Mouse (Mus musculus) heart, embryonic 16.5 days (tissue): ENCODE measurements around the gene Bax. TPM values are rescaled to one million over a fixed set of nuclear protein-coding genes. Genes with fewer than 3 reads are reported as not detected.
A peak's percentile ranks its signal among the peaks of the same experiment; 100 is the strongest.

Experiments
- ATAC-seq: fragments of 200-750 bp; cut with Nextera tagmentation; replicated peaks from 2 replicates; pipeline ENCODE4 v1.8.0; 2017; ENCODE audit warnings: moderate number of reproducible peaks; ENCODE audit not compliant: insufficient read depth, low FRiP score; ENCODE audit errors: extremely low read depth
- H3K27ac ChIP-seq: fragments of 300-500 bp; sonication (generic); 2 replicates; pipeline ENCODE4 v1.5.1; 2014; ENCODE audit warnings: mild to moderate bottlenecking, low read length, control low read depth, moderate library complexity
- H3K27me3 ChIP-seq: fragments of 300-500 bp; sonication (generic); 2 replicates; pipeline ENCODE4 v1.6.1; 2014; ENCODE audit warnings: low read length, mixed read lengths; ENCODE audit not compliant: control insufficient read depth, insufficient read depth
- H3K36me3 ChIP-seq: fragments of 300-500 bp; sonication (generic); 2 replicates; pipeline ENCODE4 v1.6.1; 2014; ENCODE audit not compliant: control insufficient read depth, insufficient read depth
- H3K4me1 ChIP-seq: fragments of 300-500 bp; sonication (generic); 2 replicates; pipeline ENCODE4 v1.6.1; 2014; ENCODE audit warnings: low read length, mixed read lengths; ENCODE audit not compliant: control insufficient read depth, insufficient read depth
- H3K4me2 ChIP-seq: fragments of 300-500 bp; sonication (generic); 2 replicates; pipeline ENCODE4 v1.6.1; 2014; ENCODE audit warnings: low read depth, mild to moderate bottlenecking, control low read depth, low read length
- H3K4me3 ChIP-seq: fragments of 300-500 bp; sonication (generic); 2 replicates; pipeline ENCODE4 v1.5.1; 2014; ENCODE audit warnings: mild to moderate bottlenecking, control low read depth, low read length
- H3K9ac ChIP-seq: fragments of 300-500 bp; sonication (generic); 2 replicates; pipeline ENCODE4 v1.6.1; 2014; ENCODE audit warnings: low read length, control low read depth
- H3K9me3 ChIP-seq: fragments of 300-500 bp; sonication (generic); replicated peaks from 2 replicates; pipeline ENCODE4 v1.6.1; 2016; ENCODE audit warnings: low read length; ENCODE audit not compliant: control insufficient read depth
- WGBS: fragments of 180-500 bp; shearing (Covaris S2); extraction: QIAGEN DNeasy Blood & Tissue Kit; methylation state at CpG from one replicate; pipeline ENCODE4 v1.1.7; 2014; 5-methylcytosine and 5-hydroxymethylcytosine counted together
- polyA plus RNA-seq: library from polyadenylated mRNA; unstranded; fragments of >200 nt; fragmentation: Nextera tagmentation; extraction: Ambion mirVana; gene quantifications from 2 replicates; pipeline ENCODE4 v1.2.1, GENCODE M21; 2015

Bax gene
- polyA plus RNA-seq, 1 experiment from 2014 or later, result 104 TPM

- no peaks in the 10 kb centered on the region for H3K9me3 ChIP-seq
- 79% methylated on average over 5 of the region's 5 CpGs for WGBS
- H3K4me2 ChIP-seq, result peak overlapping the region; percentile 71
- H3K36me3 ChIP-seq, result peaks cover 10% of the 10 kb centered on the region
- H3K4me3 ChIP-seq, result no peak overlapping the region; the same call in 1 of the 2 replicates
- H3K27ac ChIP-seq, result no peak overlapping the region
- peaks cover 35% of the 10 kb centered on the region for H3K4me1 ChIP-seq
- peak overlapping the region; percentile 23; the same call in 1 of the 2 replicates for H3K9ac ChIP-seq
- no peak for ATAC-seq
- H3K27me3 ChIP-seq, result no peaks in the 10 kb centered on the region
Observed at GRCm38 (mm10) chr7:45436444-45436843, 30.3 kb downstream of the Bax start.

GRCm38 (mm10) chr7:45435038-45435437 is 31.7 kb downstream of the Bax start:
- Histone ChIP-seq H3K36me3 (peaks cover 4% of the 10 kb centered on the region), H3K4me2 (peak overlapping the region; percentile 71), H3K27me3 (no peaks in the 10 kb centered on the region), H3K4me3 (peak overlapping the region; percentile 73), H3K4me1 (peaks cover 35% of the 10 kb centered on the region), H3K9ac (peak overlapping the region; percentile 94), H3K27ac (peak overlapping the region; percentile 91), H3K9me3 (no peaks in the 10 kb centered on the region)
- 2% methylated on average over 16 of the region's 16 CpGs for WGBS
- peak; percentile 2; the same call in 1 of the 2 replicates for ATAC-seq

- H3K4me2 ChIP-seq, result peak within 1 kb of the TSS; percentile 98
- peak; percentile 95 for ATAC-seq
- peak within 1 kb of the TSS; percentile 90 for H3K4me3 ChIP-seq
- under 1% methylated on average over 45 of the region's 45 CpGs for WGBS
- peak within 1 kb of the TSS; percentile 93 for H3K27ac ChIP-seq
- peaks cover 3% of the 10 kb centered on the region for H3K36me3 ChIP-seq
- peak within 1 kb of the TSS; percentile 94 for H3K9ac ChIP-seq
- H3K27me3 ChIP-seq, result no peaks in the 10 kb centered on the region
- no peaks in the 10 kb centered on the region for H3K9me3 ChIP-seq
- peaks cover 35% of the 10 kb centered on the region for H3K4me1 ChIP-seq
Observed at GRCm38 (mm10) chr7:45434203-45435015, 32.3 kb downstream of the Bax start, which contains the start of gene Gys1. Gys1 (plus strand) TSS chr7:45434844.

GRCm38 (mm10) chr7:45433835-45434202 is 32.9 kb downstream of the Bax start:
- Histone ChIP-seq H3K9ac (peak overlapping the region; percentile 86), H3K9me3 (no peaks in the 10 kb centered on the region), H3K4me3 (peak overlapping the region; percentile 90), H3K4me2 (peak overlapping the region; percentile 98), H3K36me3 (peaks cover 9% of the 10 kb centered on the region), H3K27me3 (no peaks in the 10 kb centered on the region), H3K4me1 (peaks cover 35% of the 10 kb centered on the region), H3K27ac (peak overlapping the region; percentile 93)
- ATAC-seq, result no peak
- WGBS, result under 1% methylated on average over 7 of the region's 7 CpGs

GRCm38 (mm10) chr7:45426556-45426955 is 40.1 kb downstream of the Bax start:
- H3K36me3 ChIP-seq, result peaks cover 49% of the 10 kb centered on the region
- no peaks in the 10 kb centered on the region for H3K4me1 ChIP-seq
- no peak overlapping the region for H3K9ac ChIP-seq
- no peak overlapping the region for H3K27ac ChIP-seq
- no peak overlapping the region for H3K4me3 ChIP-seq
- no peaks in the 10 kb centered on the region; the same call in 1 of the 2 replicates for H3K27me3 ChIP-seq
- no peak for ATAC-seq
- H3K4me2 ChIP-seq, result no peak overlapping the region
- H3K9me3 ChIP-seq, result no peaks in the 10 kb centered on the region
- 84% methylated on average over 8 of the region's 8 CpGs for WGBS

DNA sequence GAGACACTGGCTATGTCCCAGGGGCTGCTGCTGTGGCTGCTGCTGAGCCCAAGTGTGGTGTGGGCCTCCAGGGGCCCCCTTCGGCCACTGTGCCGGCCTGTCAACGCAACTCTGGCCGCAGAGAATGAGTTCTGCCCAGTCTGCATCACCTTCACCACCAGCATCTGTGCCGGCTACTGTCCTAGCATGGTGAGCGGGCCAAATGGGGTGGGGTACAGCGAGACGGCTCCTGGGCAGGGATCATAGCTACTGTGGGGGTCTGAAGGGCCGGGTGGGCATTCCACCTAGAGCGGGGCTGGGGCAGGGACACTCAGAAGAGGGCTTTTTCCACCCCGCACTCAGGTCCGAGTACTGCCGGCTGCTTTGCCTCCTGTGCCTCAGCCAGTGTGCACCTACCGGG is 45.5 kb downstream of the Bax start:
- Histone ChIP-seq H3K36me3 (peaks cover 37% of the 10 kb centered on the region), H3K9me3 (no peaks in the 10 kb centered on the region), H3K4me1 (no peaks in the 10 kb centered on the region), H3K27me3 (peaks cover 41% of the 10 kb centered on the region), H3K27ac (no peak overlapping the region), H3K9ac (no peak overlapping the region), H3K4me3 (no peak overlapping the region), H3K4me2 (no peak overlapping the region)
- no peak for ATAC-seq
- 88% methylated on average over 14 of the region's 14 CpGs for WGBS

- peaks cover 37% of the 10 kb centered on the region for H3K36me3 ChIP-seq
Observed at GRCm38 (mm10) chr7:45420615-45420919, 46.1 kb downstream of the Bax start, which contains the start of gene Lhb. Lhb (plus strand) TSS chr7:45420820.

DNA sequence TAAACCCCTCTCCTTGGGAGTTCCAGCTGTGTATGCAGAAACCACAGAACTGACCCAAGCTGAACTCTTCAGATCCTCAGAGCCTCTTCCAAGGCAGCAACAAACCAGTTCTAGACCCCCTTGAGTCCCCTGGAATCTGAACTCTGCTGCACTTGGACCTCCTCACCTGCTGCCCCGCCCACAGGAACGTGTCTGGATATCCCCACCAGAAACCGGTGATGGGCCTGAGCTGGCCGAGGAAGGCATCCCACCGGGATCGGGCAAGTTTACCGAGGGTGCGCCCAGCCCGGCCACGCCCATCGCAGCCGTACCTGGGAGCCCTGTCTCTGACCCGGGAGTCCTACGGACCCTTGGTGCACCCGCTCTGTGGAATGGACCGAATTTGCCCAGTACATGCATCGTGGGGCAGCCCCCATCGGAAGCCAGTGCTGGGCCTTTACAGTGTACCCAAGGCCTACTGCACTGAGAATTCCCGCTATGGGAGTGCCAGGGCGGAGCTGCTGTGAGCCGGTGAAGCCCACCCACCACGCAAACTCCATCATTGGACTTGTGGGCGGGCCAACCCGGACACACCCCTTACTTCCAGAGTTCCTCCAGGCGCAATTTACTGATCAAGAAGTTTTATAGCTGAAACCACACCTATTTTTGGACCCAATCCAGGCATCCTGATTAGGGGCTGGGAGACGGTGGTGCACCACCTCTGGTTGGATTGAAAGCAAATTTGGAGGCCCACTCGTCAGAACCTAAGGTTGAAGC is 46.7 kb downstream of the Bax start:
- H3K4me2 ChIP-seq, result no peak overlapping the region
- H3K36me3 ChIP-seq, result peaks cover 34% of the 10 kb centered on the region
- H3K4me1 ChIP-seq, result 0 out of 2 replicates have a peak, but pooled peaks cover 3% of the 10 kb centered on the region
- no peak for ATAC-seq
- no peak overlapping the region for H3K9ac ChIP-seq
- H3K27ac ChIP-seq, result no peak overlapping the region
- 20% methylated on average over 27 of the region's 27 CpGs for WGBS
- H3K4me3 ChIP-seq, result no peak overlapping the region
- H3K9me3 ChIP-seq, result no peaks in the 10 kb centered on the region
- H3K27me3 ChIP-seq, result peaks cover 52% of the 10 kb centered on the region

More at GRCm38 (mm10) chr7:45420615-45420919, 46.1 kb downstream of the Bax start, which contains the start of gene Lhb:
- H3K4me1 ChIP-seq, result 0 out of 2 replicates have a peak, but pooled peaks cover 1% of the 10 kb centered on the region
- 59% methylated on average over 6 of the region's 6 CpGs for WGBS
- no peak within 1 kb of the TSS for H3K9ac ChIP-seq
- H3K27me3 ChIP-seq, result peaks cover 47% of the 10 kb centered on the region
- H3K27ac ChIP-seq, result no peak within 1 kb of the TSS
- no peak within 1 kb of the TSS for H3K4me2 ChIP-seq
- no peaks in the 10 kb centered on the region for H3K9me3 ChIP-seq
- no peak for ATAC-seq
- no peak within 1 kb of the TSS for H3K4me3 ChIP-seq
